8 mouse cellular contexts compared by ENCODE assay signal in the genomic region with DNA sequence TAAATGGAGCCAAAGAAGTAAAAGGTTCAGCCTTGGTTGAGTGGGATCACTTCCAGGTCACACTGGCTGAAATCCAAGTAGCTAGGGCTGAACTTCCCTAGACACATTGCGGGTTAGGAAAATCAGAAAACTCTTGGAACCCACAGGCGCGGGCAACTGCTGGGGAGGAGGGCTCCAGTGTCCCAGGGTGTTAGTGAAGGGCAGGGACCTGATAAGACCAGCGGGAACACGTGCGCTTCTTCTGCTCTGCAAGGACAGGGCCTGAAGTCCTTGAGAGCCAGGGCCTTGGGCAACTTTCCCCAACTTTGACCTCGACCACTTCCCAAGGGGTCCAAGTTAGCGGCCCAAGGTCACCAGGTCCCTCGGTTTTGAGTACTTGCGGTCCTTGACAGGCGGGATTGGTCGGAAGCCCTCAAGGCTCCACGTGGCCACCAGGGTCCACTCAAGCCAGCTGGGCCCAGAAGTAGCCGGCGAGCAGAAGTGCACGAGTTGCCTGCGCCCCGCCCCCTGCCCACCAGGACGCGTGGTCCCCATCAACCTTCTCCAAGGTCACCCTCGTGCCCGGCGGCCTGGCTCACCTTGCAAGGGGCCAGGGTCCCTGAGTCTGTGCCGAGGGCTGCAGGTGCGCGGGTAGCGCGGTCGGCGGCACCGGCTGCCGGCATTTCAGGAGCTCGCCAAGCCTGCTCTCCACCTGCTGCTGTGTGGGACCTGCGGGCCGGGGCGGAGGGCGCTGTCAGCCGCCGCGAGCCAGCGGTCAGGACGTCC. TPM values are rescaled to one million over a fixed set of nuclear protein-coding genes. Genes with fewer than 3 reads are reported as not detected.
A peak's percentile ranks its signal among the peaks of the same experiment; 100 is the strongest.
DNase-seq lines count a peak whose midpoint lies in the region; ATAC-seq and TF ChIP-seq lines count a peak whose summit lies in the region.

No protein-coding gene starts in this region.

- H3K27me3 ChIP-seq in heart, embryonic 16.5 days (ENCODE audit: control insufficient read depth, insufficient read depth, low read length): no peaks in the 10 kb centered on the region
- H3K27me3 ChIP-seq in stomach, embryonic 14.5 days (ENCODE audit: control insufficient read depth, insufficient read depth, low read length): no peaks in the 10 kb centered on the region

- H3K4me2 ChIP-seq in heart, embryonic 16.5 days (ENCODE audit: low read depth, low read length): peak overlapping the region; percentile 90
- H3K4me2 ChIP-seq in stomach, embryonic 14.5 days (replicated peaks; ENCODE audit: low read depth, low read length): peak overlapping the region; percentile 99

- DNase-seq in adrenal gland, postnatal 10 days: peak; percentile 88
- peak; percentile 83 to 91 for DNase-seq in kidney, postnatal 25 days

- ATAC-seq in CD4-positive, CD25-positive, alpha-beta regulatory T cell, adult 4 months: peak; percentile 22
- ATAC-seq in heart, embryonic 16.5 days (replicated peaks; ENCODE audit: extremely low read depth, insufficient read depth, low FRiP score): peak; percentile 56
- peak; percentile 56 for ATAC-seq in megakaryocyte, adult 5-6 weeks (ENCODE audit: poor library complexity, severe bottlenecking)
- peak; percentile 1 for ATAC-seq in stomach, embryonic 14.5 days (ENCODE audit: insufficient number of reproducible peaks, insufficient read depth, low FRiP score, low read depth)
- ATAC-seq in monocyte, adult 5-6 weeks (replicated peaks; ENCODE audit: insufficient number of reproducible peaks, low FRiP score, low TSS enrichment, poor library complexity, severe bottlenecking): no peak

- no peaks in the 10 kb centered on the region for H3K36me3 ChIP-seq in heart, embryonic 16.5 days (ENCODE audit: control insufficient read depth, insufficient read depth)
- no peaks in the 10 kb centered on the region for H3K36me3 ChIP-seq in stomach, embryonic 14.5 days (ENCODE audit: control insufficient read depth, insufficient read depth, low read length)

- WGBS in heart, embryonic 16.5 days: under 1% methylated on average over 42 of the region's 42 CpGs
- 2% methylated on average over 42 of the region's 42 CpGs for WGBS in stomach, embryonic 14.5 days

- H3K27ac ChIP-seq in embryonic fibroblast, embryonic 13.5 days (ENCODE audit: insufficient read depth, low read length): no peak overlapping the region
- peak overlapping the region; percentile 98 for H3K27ac ChIP-seq in heart, embryonic 16.5 days (ENCODE audit: low read length)
- H3K27ac ChIP-seq in stomach, embryonic 14.5 days (ENCODE audit: low read length): peak overlapping the region; percentile 23; the same call in 1 of the 2 replicates

- TF ChIP-seq CTCF in embryonic fibroblast, embryonic 13.5 days (IDR thresholded peaks at IDR 0.05; ENCODE audit: borderline replicate concordance, insufficient read depth, low read length): no peak

- peak overlapping the region; percentile 97 for H3K9ac ChIP-seq in heart, embryonic 16.5 days (ENCODE audit: low read length)
- peak overlapping the region; percentile 28; the same call in 1 of the 2 replicates for H3K9ac ChIP-seq in stomach, embryonic 14.5 days (replicated peaks; ENCODE audit: low read depth, low read length)

- H3K4me1 ChIP-seq in embryonic fibroblast, embryonic 13.5 days (ENCODE audit: control insufficient read depth, insufficient read depth, low read length): no peaks in the 10 kb centered on the region
- peaks cover 14% of the 10 kb centered on the region for H3K4me1 ChIP-seq in heart, embryonic 16.5 days (ENCODE audit: control insufficient read depth, insufficient read depth, low read length)
- peaks cover 10% of the 10 kb centered on the region; the same call in 1 of the 2 replicates for H3K4me1 ChIP-seq in stomach, embryonic 14.5 days (ENCODE audit: control insufficient read depth, insufficient read depth, low read length)

- TF ChIP-seq POLR2A in embryonic fibroblast, embryonic 13.5 days (IDR thresholded peaks at IDR 0.05; ENCODE audit: low read depth, low read length): no peak

- peak overlapping the region; percentile 56 for H3K4me3 ChIP-seq in embryonic fibroblast, embryonic 13.5 days (ENCODE audit: insufficient read depth, low read length)
- peak overlapping the region; percentile 94 for H3K4me3 ChIP-seq in heart, embryonic 16.5 days (ENCODE audit: low read length)
- H3K4me3 ChIP-seq in stomach, embryonic 14.5 days (ENCODE audit: low read depth, low read length): peak overlapping the region; percentile 67

- no peaks in the 10 kb centered on the region for H3K9me3 ChIP-seq in heart, embryonic 16.5 days (replicated peaks; ENCODE audit: control insufficient read depth, low read length)
- H3K9me3 ChIP-seq in stomach, embryonic 14.5 days (ENCODE audit: control insufficient read depth, low read depth, low read length): no peaks in the 10 kb centered on the region

RNA-seq across cellular contexts. Expression of a gene that starts 0.5 kb away (rescaled TPM):
- polyA plus RNA-seq in CD4-positive, CD25-positive, alpha-beta regulatory T cell, adult 4 months (2017; shearing (Covaris generic)): 1 to 10 TPM; 2.7 to 5.5 TPM
- 100 to 1,000 TPM; 319 to 366 TPM for total RNA-seq in adrenal gland, postnatal 10 days (2021)
- 7.1 and 9.8 TPM in 2 replicates for polyA plus RNA-seq in embryonic fibroblast, embryonic 13.5 days (2011; ENCODE audit: insufficient read length, low read depth, missing spikeins)
- polyA plus RNA-seq in heart, embryonic 16.5 days (2015; fragmentation: Nextera tagmentation; extraction: Ambion mirVana): 225 and 234 TPM in 2 replicates
- total RNA-seq in megakaryocyte, adult 5-6 weeks (2015): 1.8 and 3.5 TPM in 2 replicates
- 3.1 and 4.1 TPM in 2 replicates for total RNA-seq in megakaryocyte, adult 5-6 weeks (2017)
- polyA plus RNA-seq in stomach, embryonic 14.5 days (2014; fragmentation: Nextera tagmentation; extraction: Ambion mirVana): 23.2 and 23.3 TPM in 2 replicates
- 1.1 to 5.7 TPM (median 1.6 TPM) in 3 replicates for total RNA-seq in monocyte, adult 5-6 weeks (2017)

RNA-seq across cellular contexts. Expression of a gene that starts 6.7 kb away (rescaled TPM):
- polyA plus RNA-seq in CD4-positive, CD25-positive, alpha-beta regulatory T cell, adult 4 months (2017; shearing (Covaris generic)): 1 to 10 TPM; 3.4 to 6.8 TPM
- total RNA-seq in adrenal gland, postnatal 10 days (2021): 10 to 100 TPM; 17.5 to 24.1 TPM
- 5.9 and 11.4 TPM in 2 replicates for polyA plus RNA-seq in embryonic fibroblast, embryonic 13.5 days (2011; ENCODE audit: insufficient read length, low read depth, missing spikeins)
- 13.1 and 15.0 TPM in 2 replicates for polyA plus RNA-seq in heart, embryonic 16.5 days (2015; fragmentation: Nextera tagmentation; extraction: Ambion mirVana)
- total RNA-seq in megakaryocyte, adult 5-6 weeks (2015): 17.3 and 19.3 TPM in 2 replicates
- total RNA-seq in megakaryocyte, adult 5-6 weeks (2017): 7.8 and 9.5 TPM in 2 replicates
- polyA plus RNA-seq in stomach, embryonic 14.5 days (2014; fragmentation: Nextera tagmentation; extraction: Ambion mirVana): 20.1 and 22.5 TPM in 2 replicates
- 2.9 to 7.7 TPM (median 3.4 TPM) in 3 replicates for total RNA-seq in monocyte, adult 5-6 weeks (2017)

RNA-seq across cellular contexts. Expression of a gene that starts 6.9 kb away (rescaled TPM):
- polyA plus RNA-seq in CD4-positive, CD25-positive, alpha-beta regulatory T cell, adult 4 months (2017; shearing (Covaris generic)): 100 to 1,000 TPM in 1 of 2 experiments, 10 to 100 TPM in 1; 82.7 to 124 TPM
- 10 to 100 TPM; 66.8 to 69.2 TPM for total RNA-seq in adrenal gland, postnatal 10 days (2021)
- 14.4 and 19.7 TPM in 2 replicates for polyA plus RNA-seq in embryonic fibroblast, embryonic 13.5 days (2011; ENCODE audit: insufficient read length, low read depth, missing spikeins)
- polyA plus RNA-seq in heart, embryonic 16.5 days (2015; fragmentation: Nextera tagmentation; extraction: Ambion mirVana): 35.1 and 37.1 TPM in 2 replicates
- 18.9 and 20.3 TPM in 2 replicates for total RNA-seq in megakaryocyte, adult 5-6 weeks (2015)
- 3.7 and 6.0 TPM in 2 replicates for total RNA-seq in megakaryocyte, adult 5-6 weeks (2017)
- polyA plus RNA-seq in stomach, embryonic 14.5 days (2014; fragmentation: Nextera tagmentation; extraction: Ambion mirVana): 66.9 and 67.5 TPM in 2 replicates
- 1.3 to 10.0 TPM (median 7.0 TPM) in 3 replicates for total RNA-seq in monocyte, adult 5-6 weeks (2017)

RNA-seq across cellular contexts. Expression of a gene that starts 12.6 kb away (rescaled TPM):
- 1 to 10 TPM in 1 of 2 experiments, under 1 TPM in 1; 0.94 to 1.3 TPM for polyA plus RNA-seq in CD4-positive, CD25-positive, alpha-beta regulatory T cell, adult 4 months (2017; shearing (Covaris generic))
- total RNA-seq in adrenal gland, postnatal 10 days (2021): 1 to 10 TPM in 1 of 2 experiments, under 1 TPM in 1; 0.78 to 2.7 TPM
- polyA plus RNA-seq in embryonic fibroblast, embryonic 13.5 days (2011; ENCODE audit: insufficient read length, low read depth, missing spikeins): 0.38 and 0.83 TPM in 2 replicates
- polyA plus RNA-seq in heart, embryonic 16.5 days (2015; fragmentation: Nextera tagmentation; extraction: Ambion mirVana): 0.30 and 0.41 TPM in 2 replicates
- total RNA-seq in megakaryocyte, adult 5-6 weeks (2015): 1.0 and 1.6 TPM in 2 replicates
- 0.04 and 0.15 TPM in 2 replicates for total RNA-seq in megakaryocyte, adult 5-6 weeks (2017)
- polyA plus RNA-seq in stomach, embryonic 14.5 days (2014; fragmentation: Nextera tagmentation; extraction: Ambion mirVana): 0.52 and 0.65 TPM in 2 replicates
- total RNA-seq in monocyte, adult 5-6 weeks (2017): 1.0 to 2.1 TPM (median 1.4 TPM) in 3 replicates

RNA-seq across cellular contexts. Expression of a gene that starts 23.4 kb away (rescaled TPM):
- polyA plus RNA-seq in CD4-positive, CD25-positive, alpha-beta regulatory T cell, adult 4 months (2017; shearing (Covaris generic)): 10 to 100 TPM; 19.1 to 47.0 TPM
- total RNA-seq in adrenal gland, postnatal 10 days (2021): 10 to 100 TPM; 71.6 to 98.5 TPM
- 21.0 and 29.7 TPM in 2 replicates for polyA plus RNA-seq in embryonic fibroblast, embryonic 13.5 days (2011; ENCODE audit: insufficient read length, low read depth, missing spikeins)
- 31.6 and 32.7 TPM in 2 replicates for polyA plus RNA-seq in heart, embryonic 16.5 days (2015; fragmentation: Nextera tagmentation; extraction: Ambion mirVana)
- 14.0 and 15.6 TPM in 2 replicates for total RNA-seq in megakaryocyte, adult 5-6 weeks (2015)
- 13.9 and 30.4 TPM in 2 replicates for total RNA-seq in megakaryocyte, adult 5-6 weeks (2017)
- polyA plus RNA-seq in stomach, embryonic 14.5 days (2014; fragmentation: Nextera tagmentation; extraction: Ambion mirVana): 11.2 and 13.6 TPM in 2 replicates
- 17.6 to 38.7 TPM (median 34.3 TPM) in 3 replicates for total RNA-seq in monocyte, adult 5-6 weeks (2017)
